Mouse (Mus musculus) G1E (cell line): ENCODE data around the gene Olfr714. TPM values are rescaled to one million over a fixed set of nuclear protein-coding genes. Genes with fewer than 3 reads are reported as not detected.
"Not testable (repeated sequence)": the region's sequence is repeated elsewhere in the genome, so short reads cannot be mapped to it uniquely, and the experiment has no call there.

ENCODE experiments used
- ATAC-seq: 2 replicates; pipeline ENCODE4 v1.8.0; 2016; ENCODE audit warnings: mild to moderate bottlenecking; ENCODE audit not compliant: insufficient number of reproducible peaks, poor library complexity, low FRiP score, severe bottlenecking; ENCODE audit errors: extremely low read depth
- DNase-seq: peaks from one replicate; pipeline ENCODE4 v3.0.0; 2012; ENCODE audit warnings: low spot score
- H3K27me3 ChIP-seq: 2 replicates; pipeline ENCODE4 v1.6.1; 2012; ENCODE audit warnings: mild to moderate bottlenecking, low read length, inconsistent platforms; ENCODE audit not compliant: insufficient read depth
- H3K36me3 ChIP-seq: replicated peaks from 2 replicates; pipeline ENCODE3; 2012; ENCODE audit warnings: mild to moderate bottlenecking, inconsistent platforms
- H3K4me1 ChIP-seq: 2 replicates; pipeline ENCODE4 v1.6.1; 2012; ENCODE audit warnings: low read depth, low read length, inconsistent platforms, mixed read lengths; ENCODE audit not compliant: insufficient read depth
- H3K4me3 ChIP-seq: 2 replicates; pipeline ENCODE4 v1.5.1; 2012; ENCODE audit warnings: low read depth, mild to moderate bottlenecking, inconsistent platforms, low read length, moderate library complexity, mixed read lengths
- H3K9me3 ChIP-seq: replicated peaks from 2 replicates; pipeline ENCODE4 v1.6.1; 2012; ENCODE audit warnings: inconsistent platforms
- CTCF ChIP-seq: IDR thresholded peaks from 2 replicates; pipeline ENCODE4 v1.5.1; 2012; ENCODE audit warnings: low read depth, low read length, inconsistent platforms, mixed read lengths
- GATA1 ChIP-seq: IDR thresholded peaks from 2 replicates; pipeline ENCODE4 v1.6.1; 2012; ENCODE audit warnings: borderline replicate concordance, low read length, inconsistent platforms, mixed read lengths
- GATA2 ChIP-seq: IDR thresholded peaks from 2 replicates; pipeline ENCODE4 v1.6.1; 2012; ENCODE audit warnings: low read depth, low read length, inconsistent platforms, borderline replicate concordance
- POLR2AphosphoS5 ChIP-seq: IDR thresholded peaks from 2 replicates; pipeline ENCODE4 v1.6.1; 2012; ENCODE audit warnings: low read depth, low read length, inconsistent platforms; ENCODE audit not compliant: insufficient replicate concordance
- TAL1 ChIP-seq: conservative IDR thresholded peaks from 2 replicates; pipeline ENCODE4 v1.6.1; 2012; ENCODE audit warnings: low read depth, low read length, inconsistent platforms, mixed read lengths
- polyA plus RNA-seq: library from polyadenylated mRNA; stranded (reverse); fragments of >175 nt; gene quantifications from 2 replicates; pipeline ENCODE4 v1.2.3, GENCODE M21; 2012
- total RNA-seq, 2 experiments: library from RNA; stranded (forward) in 1 of 2; stranded (reverse) in 1 of 2; fragments of 200-1000 nt in 1 of 2; fragments of >200 nt in 1 of 2; fragmentation: Nextera tagmentation in 1 of 2; gene quantifications; 2 replicates each; pipeline ENCODE4 v1.2.3; 2014 to 2017

Olfr714 gene
- total and polyA plus RNA-seq, 3 experiments, result 0.11 TPM; not detected in 2

DNA sequence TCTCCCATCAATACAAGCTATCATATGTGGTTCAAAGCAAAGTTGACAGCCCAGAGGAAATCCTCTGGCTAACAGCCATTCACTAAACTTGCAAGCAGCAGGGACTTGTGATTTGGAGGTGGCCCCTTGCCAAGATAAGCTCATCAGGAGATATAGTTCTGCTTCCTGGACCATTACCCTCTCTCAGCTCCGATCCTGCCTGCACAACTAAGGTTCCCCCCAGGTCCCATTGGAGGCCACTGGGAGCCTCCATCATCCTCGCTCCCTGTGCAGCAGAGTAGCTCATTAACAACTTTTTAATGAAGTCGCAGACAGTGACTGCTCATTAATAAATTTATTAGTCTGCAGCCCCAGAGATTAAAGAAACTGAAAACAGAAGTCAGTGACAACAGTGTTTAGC is 23.2 kb upstream of the Olfr714 start:
- TF ChIP-seq GATA2 (no peak), TAL1 (no peak), GATA1 (no peak), POLR2AphosphoS5 (no peak), CTCF (no peak)
- ATAC-seq, result no peak
- Histone ChIP-seq H3K9me3 (no peaks in the 10 kb centered on the region), H3K4me3 (no peak overlapping the region), H3K36me3 (no peaks in the 10 kb centered on the region), H3K27me3 (0 out of 2 replicates have a peak, but pooled peaks cover 2% of the 10 kb centered on the region), H3K4me1 (peaks cover 3% of the 10 kb centered on the region; the same call in 1 of the 2 replicates)
- no peak for DNase-seq

DNA sequence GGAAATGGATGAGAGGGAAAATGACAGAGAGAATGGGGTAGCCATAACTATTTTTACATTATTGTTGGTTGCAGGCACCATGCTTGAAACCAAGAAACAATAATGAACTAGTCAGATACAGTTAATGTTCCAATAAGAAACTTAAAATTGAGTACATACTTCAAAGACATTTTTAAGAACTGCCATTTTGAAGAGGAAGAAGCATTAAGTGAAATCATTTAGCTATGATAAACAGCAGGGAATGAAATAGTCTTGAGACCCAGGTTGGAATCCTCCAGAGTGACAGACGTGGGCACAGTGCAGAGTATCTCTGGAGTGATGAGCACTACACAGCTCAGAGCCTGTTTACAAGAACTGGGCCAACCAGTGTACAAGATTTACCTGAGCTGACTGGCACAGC is 22.1 kb downstream of the Olfr714 start, which contains the start of gene Olfr17:
Olfr17 (plus strand) TSS at position 301 of the 400 bp plus-strand sequence.
- no peaks in the 10 kb centered on the region for H3K36me3 ChIP-seq
- no peak for TF ChIP-seq GATA2
- no peak for TF ChIP-seq GATA1
- TF ChIP-seq TAL1, result no peak
- no peak for TF ChIP-seq CTCF
- no peak for TF ChIP-seq POLR2AphosphoS5

DNA sequence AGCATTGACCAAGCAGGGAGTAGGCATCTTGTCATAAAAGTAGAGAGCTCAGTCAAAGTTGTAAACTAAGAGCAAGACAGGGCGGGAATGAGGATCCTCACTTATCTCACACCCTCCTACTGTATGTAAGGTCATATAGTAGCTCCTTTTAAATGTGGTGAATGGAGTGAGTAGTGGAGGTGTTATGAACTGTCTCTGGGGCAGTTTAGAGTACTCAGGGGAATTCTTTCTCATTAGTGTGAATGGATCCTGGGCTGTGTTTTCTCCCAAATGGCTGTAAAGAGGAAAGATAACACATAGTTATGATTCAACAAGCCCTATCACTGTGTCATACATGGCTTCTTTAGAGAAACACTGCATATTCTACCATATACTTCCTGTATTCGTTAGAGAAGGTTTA is 39.5 kb downstream of the Olfr714 start, which contains the start of gene Olfr715b:
Olfr715b (minus strand) TSS at position 101 of the 400 bp plus-strand sequence.
- DNase-seq, result not testable (repeated sequence)

More for the DNA sequence above, 22.1 kb downstream of the Olfr714 start, which contains the start of gene Olfr17:
- no peaks in the 10 kb centered on the region for H3K9me3 ChIP-seq
- DNase-seq (no peak), ATAC-seq (no peak)
- H3K4me3 ChIP-seq, result no peak within 1 kb of the TSS
- H3K27me3 ChIP-seq, result no peaks in the 10 kb centered on the region
- H3K4me1 ChIP-seq, result no peaks in the 10 kb centered on the region

More for the DNA sequence above, 39.5 kb downstream of the Olfr714 start, which contains the start of gene Olfr715b:
- not testable (repeated sequence) for H3K4me3 ChIP-seq, H3K27me3 ChIP-seq, H3K4me1 ChIP-seq, H3K36me3 ChIP-seq, ATAC-seq, H3K9me3 ChIP-seq

Other genes with a start within 250 kb of the Olfr714 start
- not detected in 2 replicates for gene Olfr702, start 237.1 kb upstream of the Olfr714 start, total RNA-seq (2014; fragmentation: Nextera tagmentation)
- gene Olfr702, start 237.1 kb upstream of the Olfr714 start, total RNA-seq (2017), result 0.11 TPM in 1 of 2 replicates, not detected in the other
- not detected in 2 replicates for gene Olfr702, start 237.1 kb upstream of the Olfr714 start, polyA plus RNA-seq
- gene Olfr703, start 227.6 kb upstream of the Olfr714 start, total RNA-seq (2014; fragmentation: Nextera tagmentation), result not detected in 2 replicates
- not detected in 2 replicates for gene Olfr703, start 227.6 kb upstream of the Olfr714 start, total RNA-seq (2017)
- gene Olfr703, start 227.6 kb upstream of the Olfr714 start, polyA plus RNA-seq, result not detected in 2 replicates
- not detected in 2 replicates for gene Olfr704, start 207.8 kb upstream of the Olfr714 start, total RNA-seq (2014; fragmentation: Nextera tagmentation)
- 0.22 TPM in 1 of 2 replicates, not detected in the other for gene Olfr704, start 207.8 kb upstream of the Olfr714 start, total RNA-seq (2017)
- not detected in 2 replicates for gene Olfr704, start 207.8 kb upstream of the Olfr714 start, polyA plus RNA-seq
- not detected in 2 replicates for gene Olfr705, start 194.1 kb upstream of the Olfr714 start, total RNA-seq (2014; fragmentation: Nextera tagmentation)
- gene Olfr705, start 194.1 kb upstream of the Olfr714 start, total RNA-seq (2017), result 0.05 TPM in 1 of 2 replicates, not detected in the other
- not detected in 2 replicates for gene Olfr705, start 194.1 kb upstream of the Olfr714 start, polyA plus RNA-seq
- not detected in 2 replicates for gene Olfr706, start 182.8 kb upstream of the Olfr714 start, total RNA-seq (2014; fragmentation: Nextera tagmentation)
- 0.06 TPM in 1 of 2 replicates, not detected in the other for gene Olfr706, start 182.8 kb upstream of the Olfr714 start, total RNA-seq (2017)
- gene Olfr706, start 182.8 kb upstream of the Olfr714 start, polyA plus RNA-seq, result not detected in 2 replicates
- gene Olfr707, start 169.7 kb upstream of the Olfr714 start, total RNA-seq (2014; fragmentation: Nextera tagmentation), result not detected in 2 replicates
- not detected in 2 replicates for gene Olfr707, start 169.7 kb upstream of the Olfr714 start, total RNA-seq (2017)
- not detected in 2 replicates for gene Olfr707, start 169.7 kb upstream of the Olfr714 start, polyA plus RNA-seq
- not detected in 2 replicates for gene Olfr1532-ps1, start 163.0 kb upstream of the Olfr714 start, total RNA-seq (2014; fragmentation: Nextera tagmentation)
- gene Olfr1532-ps1, start 163.0 kb upstream of the Olfr714 start, total RNA-seq (2017), result not detected in 2 replicates
- gene Olfr1532-ps1, start 163.0 kb upstream of the Olfr714 start, polyA plus RNA-seq, result not detected in 2 replicates
- not detected in 2 replicates for gene Olfr709-ps1, start 138.8 kb upstream of the Olfr714 start, total RNA-seq (2014; fragmentation: Nextera tagmentation)
- 0.05 and 0.06 TPM in 2 replicates for gene Olfr709-ps1, start 138.8 kb upstream of the Olfr714 start, total RNA-seq (2017)
- gene Olfr709-ps1, start 138.8 kb upstream of the Olfr714 start, polyA plus RNA-seq, result not detected in 2 replicates
- gene Olfr710, start 122.7 kb upstream of the Olfr714 start, total RNA-seq (2014; fragmentation: Nextera tagmentation), result not detected in 2 replicates
- not detected in 2 replicates for gene Olfr710, start 122.7 kb upstream of the Olfr714 start, total RNA-seq (2017)
- gene Olfr710, start 122.7 kb upstream of the Olfr714 start, polyA plus RNA-seq, result not detected in 2 replicates
- gene Olfr6, start 107.0 kb upstream of the Olfr714 start, total RNA-seq (2014; fragmentation: Nextera tagmentation), result not detected in 2 replicates
- 0.12 and 0.22 TPM in 2 replicates for gene Olfr6, start 107.0 kb upstream of the Olfr714 start, total RNA-seq (2017)
- gene Olfr6, start 107.0 kb upstream of the Olfr714 start, polyA plus RNA-seq, result not detected in 2 replicates
- gene Olfr711, start 95.5 kb upstream of the Olfr714 start, total RNA-seq (2014; fragmentation: Nextera tagmentation), result not detected in 2 replicates
- under 0.01 and 0.11 TPM in 2 replicates for gene Olfr711, start 95.5 kb upstream of the Olfr714 start, total RNA-seq (2017)
- gene Olfr711, start 95.5 kb upstream of the Olfr714 start, polyA plus RNA-seq, result not detected in 2 replicates
- not detected in 2 replicates for gene Olfr2, start 64.9 kb upstream of the Olfr714 start, total RNA-seq (2014; fragmentation: Nextera tagmentation)
- gene Olfr2, start 64.9 kb upstream of the Olfr714 start, total RNA-seq (2017), result 0.06 TPM in 1 of 2 replicates, not detected in the other
- gene Olfr2, start 64.9 kb upstream of the Olfr714 start, polyA plus RNA-seq, result not detected in 2 replicates
- gene Olfr713, start 39.8 kb upstream of the Olfr714 start, total RNA-seq (2014; fragmentation: Nextera tagmentation), result not detected in 2 replicates
- 0.05 and 0.12 TPM in 2 replicates for gene Olfr713, start 39.8 kb upstream of the Olfr714 start, total RNA-seq (2017)
- not detected in 2 replicates for gene Olfr713, start 39.8 kb upstream of the Olfr714 start, polyA plus RNA-seq
- not detected in 2 replicates for gene Olfr17, start 22.2 kb downstream of the Olfr714 start, total RNA-seq (2014; fragmentation: Nextera tagmentation)
- gene Olfr17, start 22.2 kb downstream of the Olfr714 start, total RNA-seq (2017), result 0.06 and 0.11 TPM in 2 replicates
- gene Olfr17, start 22.2 kb downstream of the Olfr714 start, polyA plus RNA-seq, result not detected in 2 replicates
- not detected in 2 replicates for gene Olfr715b, start 39.4 kb downstream of the Olfr714 start, total RNA-seq (2014; fragmentation: Nextera tagmentation)
- 0.12 TPM in 1 of 2 replicates, not detected in the other for gene Olfr715b, start 39.4 kb downstream of the Olfr714 start, total RNA-seq (2017)
- not detected in 2 replicates for gene Olfr715b, start 39.4 kb downstream of the Olfr714 start, polyA plus RNA-seq
- gene Olfr715, start 60.1 kb downstream of the Olfr714 start, total RNA-seq (2014; fragmentation: Nextera tagmentation), result not detected in 2 replicates
- not detected in 2 replicates for gene Olfr715, start 60.1 kb downstream of the Olfr714 start, total RNA-seq (2017)
- not detected in 2 replicates for gene Olfr715, start 60.1 kb downstream of the Olfr714 start, polyA plus RNA-seq
- gene Olfr716, start 67.3 kb downstream of the Olfr714 start, total RNA-seq (2014; fragmentation: Nextera tagmentation), result not detected in 2 replicates
- 0.05 TPM in 1 of 2 replicates, not detected in the other for gene Olfr716, start 67.3 kb downstream of the Olfr714 start, total RNA-seq (2017)
- not detected in 2 replicates for gene Olfr716, start 67.3 kb downstream of the Olfr714 start, polyA plus RNA-seq
- gene Nlrp14, start 96.0 kb downstream of the Olfr714 start, total RNA-seq (2014; fragmentation: Nextera tagmentation), result not detected in 2 replicates
- gene Nlrp14, start 96.0 kb downstream of the Olfr714 start, total RNA-seq (2017), result 0.05 and 0.17 TPM in 2 replicates
- gene Nlrp14, start 96.0 kb downstream of the Olfr714 start, polyA plus RNA-seq, result not detected in 2 replicates
- not detected in 2 replicates for gene Rbmxl2, start 138.5 kb downstream of the Olfr714 start, total RNA-seq (2014; fragmentation: Nextera tagmentation)
- not detected in 2 replicates for gene Rbmxl2, start 138.5 kb downstream of the Olfr714 start, total RNA-seq (2017)
- not detected in 2 replicates for gene Rbmxl2, start 138.5 kb downstream of the Olfr714 start, polyA plus RNA-seq